Mouse (Mus musculus): Measurements from ENCODE around the gene Cyp2d11.

The Cyp2d11 gene

DNA sequence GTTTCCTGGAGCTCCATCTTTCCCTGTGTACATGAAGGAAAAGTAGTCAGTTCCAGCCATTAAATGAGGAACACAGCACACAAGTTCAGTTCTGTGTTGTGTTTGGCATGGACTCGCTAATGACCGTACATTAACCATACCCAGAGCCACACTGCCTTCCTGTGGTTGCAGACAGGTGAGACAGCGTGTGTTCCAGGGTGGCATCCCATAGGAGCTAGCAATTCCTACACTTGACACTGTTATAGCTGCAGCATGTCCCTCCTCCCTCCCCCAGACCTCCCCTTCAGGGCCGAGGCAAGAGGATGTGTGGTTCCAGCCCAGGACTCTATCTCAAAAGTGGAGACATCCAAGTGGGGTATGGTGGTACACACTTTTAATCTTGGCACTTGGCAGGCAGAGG lies 43.5 kb downstream of the Cyp2d11 start:
- no peak for DNase-seq (ENCODE audit: low spot score)

DNA sequence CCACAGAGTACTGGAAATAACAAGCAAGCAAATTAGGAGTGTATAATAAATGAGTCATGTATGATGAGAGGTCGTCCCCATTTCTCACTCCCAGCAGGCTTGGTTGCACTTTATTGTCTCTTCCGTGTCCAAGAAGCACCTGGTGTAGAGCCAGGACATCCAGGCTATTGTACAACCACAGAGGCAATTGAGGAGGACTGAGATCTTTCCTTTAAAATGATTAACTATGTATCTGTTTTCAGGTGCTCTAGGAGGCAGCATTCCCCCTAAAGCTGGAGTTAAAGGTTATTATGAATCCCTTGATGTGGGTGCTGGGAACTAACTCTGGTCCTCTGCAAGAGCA lies 44.9 kb downstream of the Cyp2d11 start:
- peak; percentile 21 for DNase-seq (ENCODE audit: low spot score)

DNA sequence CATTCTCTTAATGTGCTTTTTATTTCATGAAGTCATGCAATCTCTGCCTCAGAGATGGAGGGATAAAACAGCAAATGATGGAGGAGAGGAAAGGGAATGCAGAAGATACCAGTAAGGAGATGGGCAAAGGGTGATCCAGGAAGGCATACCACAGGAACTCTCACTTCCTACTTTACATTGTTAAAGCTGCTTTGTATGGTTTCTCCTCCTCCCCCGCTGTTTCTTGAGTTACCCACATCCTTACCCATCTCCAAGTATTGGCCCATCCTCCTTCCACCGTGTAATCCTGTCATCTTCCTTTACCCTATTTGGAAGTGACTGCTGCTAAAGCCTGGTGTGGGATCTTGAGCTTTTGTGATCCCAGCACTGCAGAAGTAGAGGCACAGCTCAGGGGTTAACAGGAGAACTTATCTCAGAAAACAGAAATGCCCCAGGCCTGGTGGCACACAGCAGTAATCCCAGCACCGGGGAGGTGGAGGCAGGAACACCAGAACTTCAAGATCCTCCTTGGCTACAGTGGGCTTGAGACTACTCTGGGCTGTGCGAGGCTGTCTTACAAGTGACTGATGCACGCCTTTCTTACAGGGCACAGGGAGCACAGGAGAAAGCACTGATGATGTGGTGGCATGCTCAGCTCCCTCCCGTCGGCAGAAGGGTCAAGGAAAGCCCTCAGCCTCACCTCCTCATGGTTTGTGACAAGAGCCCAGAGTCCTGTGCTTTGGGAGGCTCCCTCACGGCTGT lies 45.4 kb downstream of the Cyp2d11 start:
- no peak for DNase-seq (ENCODE audit: low spot score)

DNA sequence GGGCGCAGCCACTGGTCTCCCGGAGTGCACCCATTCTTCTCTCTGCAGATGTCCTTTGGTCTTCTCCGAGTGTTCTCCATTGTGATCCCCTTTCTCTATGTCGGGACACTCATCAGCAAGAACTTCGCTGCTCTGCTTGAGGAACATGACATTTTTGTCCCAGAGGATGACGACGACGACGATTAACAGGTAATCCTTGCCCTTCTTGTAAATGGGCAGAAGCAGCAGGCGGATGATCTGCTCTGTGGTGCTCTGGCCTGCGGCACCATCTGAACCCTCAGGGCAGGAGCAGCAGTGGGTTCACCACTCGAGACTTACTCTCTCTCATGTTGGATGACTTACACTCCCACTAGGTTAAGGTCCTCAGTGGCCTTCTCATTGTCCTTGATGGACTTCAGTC lies 46.0 kb downstream of the Cyp2d11 start:
- no peak for DNase-seq (ENCODE audit: low spot score)

DNA sequence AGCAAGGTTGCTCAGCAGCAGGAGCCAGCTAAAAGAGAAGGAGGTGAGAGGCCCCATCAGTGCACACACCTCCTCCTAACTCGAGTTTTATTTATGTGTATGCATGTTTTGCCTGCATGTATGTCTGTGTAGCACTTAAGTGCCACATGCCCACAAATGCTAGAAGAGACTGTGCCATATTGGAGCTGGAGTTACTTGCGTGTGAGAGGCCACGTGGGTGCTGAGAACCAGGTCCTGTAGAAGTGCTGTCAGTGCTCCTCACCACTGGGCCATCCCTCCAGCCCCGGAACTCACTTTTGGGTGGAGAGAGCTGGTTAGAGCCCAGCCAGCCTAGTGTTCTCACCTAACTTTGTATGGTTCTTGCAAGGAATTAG lies 46.5 kb downstream of the Cyp2d11 start:
- DNase-seq (ENCODE audit: low spot score), result no peak

DNA sequence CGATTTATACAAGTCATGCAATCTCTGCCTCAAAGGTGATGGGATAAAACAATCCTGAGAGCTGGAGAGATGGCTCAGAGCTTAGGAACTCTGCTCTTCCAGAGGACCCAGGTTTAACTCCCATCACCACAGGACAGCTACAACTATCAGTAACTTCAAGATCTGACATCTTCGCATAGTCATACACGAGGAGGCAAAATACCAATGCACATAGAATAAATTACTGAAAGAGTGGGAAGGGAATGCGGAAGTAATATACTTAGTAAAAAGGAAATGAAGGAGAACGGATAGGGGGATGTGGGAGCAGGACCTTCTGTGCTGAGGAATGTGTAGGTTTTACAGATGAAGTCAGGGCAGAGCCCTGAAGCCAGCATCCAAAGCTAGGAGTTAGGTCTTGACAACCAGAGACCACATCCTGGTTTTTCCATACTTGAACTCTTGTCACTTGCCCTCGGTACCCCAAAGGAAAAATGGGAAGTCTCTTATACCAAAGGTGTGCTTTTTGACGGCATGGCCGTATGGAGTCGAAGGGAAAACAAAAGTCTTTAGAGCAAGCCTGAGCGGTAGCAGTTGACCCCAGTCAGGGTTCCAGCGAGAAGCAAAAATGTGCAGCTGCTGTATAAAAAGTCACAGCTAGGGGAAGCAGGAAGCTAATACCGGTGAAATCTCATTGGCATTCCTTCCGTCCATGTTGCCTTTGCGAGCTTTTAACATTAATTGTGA lies 47.1 kb downstream of the Cyp2d11 start:
- peak; percentile 19 for DNase-seq (ENCODE audit: low spot score)

DNA sequence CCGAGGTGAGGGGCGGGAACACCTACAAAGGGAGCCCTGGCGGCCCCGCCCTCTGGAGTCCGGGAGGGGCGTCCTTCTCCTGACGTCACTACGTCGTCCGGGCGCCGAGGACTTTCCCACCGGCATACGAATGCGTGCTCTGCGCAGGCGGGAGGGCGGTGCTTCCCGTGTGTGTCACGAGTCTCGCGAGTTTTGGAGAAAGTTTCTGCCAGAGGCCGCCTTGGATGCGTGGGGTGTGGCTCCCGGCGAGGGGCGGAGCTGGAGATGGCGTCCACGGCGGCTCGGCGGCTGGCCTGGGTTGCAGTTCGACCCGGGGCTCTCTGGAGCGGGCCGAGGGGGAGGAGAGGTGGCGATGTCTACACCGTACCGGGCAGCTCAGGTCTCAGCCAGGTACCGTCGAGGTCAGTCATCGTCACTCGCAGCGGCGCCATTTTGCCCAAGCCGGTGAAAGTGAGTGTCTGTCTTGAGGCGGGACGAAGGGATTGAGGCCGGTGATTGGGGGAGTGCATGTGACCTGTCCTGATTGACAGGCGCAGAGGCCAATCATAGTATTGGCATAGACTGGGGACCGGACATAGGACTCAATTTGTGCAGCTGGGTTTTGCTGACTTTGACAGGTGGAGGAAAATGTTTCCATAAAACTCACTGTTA lies 47.9 kb downstream of the Cyp2d11 start:
- DNase-seq (ENCODE audit: low spot score), result peak; percentile 100

DNA sequence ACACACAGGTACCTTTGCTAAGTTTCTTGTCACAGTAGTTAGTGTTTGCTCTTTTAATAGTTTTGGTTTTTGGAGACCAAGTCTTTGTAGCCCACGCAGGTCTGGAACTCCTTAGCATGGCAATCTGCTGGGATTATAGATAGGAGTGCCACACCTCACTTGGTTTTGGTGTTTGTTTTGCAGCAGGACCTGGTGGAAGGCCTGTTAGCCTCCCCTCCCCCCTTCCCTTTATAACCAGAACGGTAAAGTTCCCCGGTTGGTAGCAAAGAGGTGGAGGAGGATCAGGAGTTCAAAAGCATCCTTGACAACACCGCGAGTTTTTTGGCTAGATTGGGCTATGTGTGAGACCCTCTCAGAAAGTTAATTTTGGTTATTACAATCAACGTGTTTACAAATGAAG lies 48.9 kb downstream of the Cyp2d11 start:
- DNase-seq (ENCODE audit: low spot score), result no peak

DNA sequence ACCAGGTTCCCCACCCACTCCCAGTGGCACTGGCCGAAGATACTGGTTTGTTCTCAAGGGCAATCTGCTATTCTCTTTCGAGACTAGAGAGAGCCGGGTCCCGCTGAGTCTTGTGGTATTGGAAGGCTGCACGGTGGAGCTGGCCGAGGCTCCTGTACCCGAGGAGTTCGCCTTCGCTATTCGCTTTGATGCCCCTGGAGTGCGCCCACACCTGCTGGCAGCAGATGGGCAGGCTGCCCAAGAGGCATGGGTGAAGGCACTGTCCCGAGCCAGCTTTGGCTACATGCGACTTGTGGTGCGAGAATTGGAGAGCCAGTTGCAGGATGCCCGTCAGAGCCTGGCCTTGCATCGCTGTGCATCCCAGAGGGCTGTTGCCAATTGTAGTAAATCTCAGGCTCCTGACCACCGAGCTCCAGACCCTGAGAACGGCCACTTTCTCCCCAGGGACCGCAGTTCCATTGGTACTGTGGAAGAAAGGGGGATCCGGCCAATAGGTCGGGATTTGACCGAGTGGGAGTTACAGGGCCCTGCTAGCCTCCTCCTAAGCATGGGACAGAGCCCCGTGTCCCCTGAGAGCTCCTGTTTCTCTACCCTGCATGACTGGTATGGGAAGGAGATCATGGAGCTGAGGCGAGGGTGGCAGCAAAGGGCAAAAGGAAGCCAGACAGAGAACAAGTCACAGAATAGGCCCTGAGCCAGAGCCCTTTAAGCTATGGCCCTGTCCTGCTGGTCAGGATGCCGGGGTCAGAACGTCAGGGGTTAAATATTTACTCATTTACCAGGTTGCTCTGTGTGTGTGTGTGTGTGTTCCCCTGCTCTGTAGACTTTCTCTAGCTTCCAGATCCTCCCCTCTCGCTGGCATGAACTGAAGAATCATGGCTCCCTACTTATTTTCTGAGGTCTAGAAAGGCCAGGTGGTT lies 50.2 kb downstream of the Cyp2d11 start:
- no peak for DNase-seq (ENCODE audit: low spot score)

DNA sequence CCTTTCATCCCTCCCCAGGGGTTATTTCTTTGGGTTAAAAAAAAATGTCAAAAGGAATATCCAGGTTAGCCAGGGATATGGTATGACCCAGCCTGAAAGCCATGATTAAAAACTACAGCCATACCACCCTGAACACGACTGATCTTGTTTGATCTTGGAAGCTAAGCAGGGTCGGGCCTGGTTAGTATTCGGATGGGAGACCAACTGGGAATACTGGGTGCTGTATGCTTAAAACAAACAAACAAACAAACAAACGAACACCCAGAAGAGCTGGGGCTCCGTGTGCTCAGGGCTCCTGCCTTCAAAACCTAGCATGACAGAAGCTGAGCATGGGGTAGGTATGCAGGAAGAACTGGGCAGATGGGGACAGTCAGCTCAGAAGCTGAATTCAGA lies 51.3 kb downstream of the Cyp2d11 start:
- no peak for DNase-seq (ENCODE audit: low spot score)

DNA sequence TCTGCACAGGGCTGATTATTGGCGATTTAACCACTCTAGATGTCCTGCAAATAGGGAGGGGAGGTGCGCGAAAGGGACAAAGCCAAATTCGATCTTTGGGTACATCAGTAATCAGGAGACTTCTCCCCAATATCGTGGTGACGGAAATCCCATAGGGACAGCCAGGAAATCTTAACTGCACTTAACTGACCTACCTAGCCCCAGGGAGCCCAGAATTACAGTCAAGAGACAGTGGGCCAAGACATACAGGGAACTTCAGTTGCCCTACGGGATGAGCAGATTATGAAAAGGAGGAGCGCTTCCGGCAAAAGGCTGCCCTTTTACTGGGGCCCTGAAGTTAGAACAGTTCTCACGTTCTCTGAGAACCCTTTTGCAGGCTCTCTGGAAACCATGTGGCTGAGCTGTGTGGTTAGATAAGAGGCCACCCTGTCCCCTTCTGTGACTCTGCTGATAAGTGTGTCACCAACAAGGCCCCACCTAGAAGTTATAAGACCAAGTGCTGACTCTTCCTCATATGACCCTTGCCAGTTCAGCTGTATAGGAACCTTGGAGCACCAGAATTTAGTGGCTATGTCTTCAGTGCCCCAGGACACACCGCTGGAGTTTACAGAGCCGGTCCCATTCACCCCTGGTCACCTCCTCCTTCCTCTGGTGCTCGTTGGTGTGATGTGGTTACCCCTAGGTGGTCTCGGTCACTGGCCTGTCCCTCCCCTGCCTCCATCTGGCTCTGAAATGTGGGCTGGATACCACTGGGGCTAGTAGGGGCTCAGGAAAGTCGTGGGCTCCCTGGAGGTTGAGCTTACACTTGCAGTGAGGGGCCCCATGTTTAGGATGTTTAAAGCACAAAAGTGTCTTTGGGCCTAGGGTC lies 51.9 kb downstream of the Cyp2d11 start:
- DNase-seq (ENCODE audit: low spot score), result no peak

DNA sequence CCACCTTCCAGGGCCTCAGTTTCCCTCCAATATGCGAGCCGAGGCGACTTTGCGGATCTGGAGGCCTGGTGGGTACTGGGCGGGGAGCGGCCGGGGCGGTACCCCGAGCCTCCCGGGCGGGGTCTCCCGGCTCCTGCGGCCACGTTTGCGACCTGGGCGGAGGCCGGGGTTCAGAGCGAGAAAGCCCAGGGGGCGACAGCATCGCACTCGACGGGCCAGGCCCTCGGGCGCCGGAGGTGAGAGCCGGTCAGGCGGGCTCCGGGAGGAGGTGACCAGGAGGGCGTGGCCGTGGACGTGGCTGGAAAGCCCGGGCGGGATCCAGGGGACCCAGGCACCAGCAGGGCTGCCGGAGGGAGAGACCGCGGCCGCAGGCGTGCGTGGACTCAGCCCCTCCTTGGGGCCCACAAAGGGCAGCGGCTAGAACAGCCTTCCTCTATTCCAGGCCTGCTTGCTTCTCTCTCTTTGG lies 52.8 kb downstream of the Cyp2d11 start:
- peak; percentile 56 for DNase-seq (ENCODE audit: low spot score)

DNA sequence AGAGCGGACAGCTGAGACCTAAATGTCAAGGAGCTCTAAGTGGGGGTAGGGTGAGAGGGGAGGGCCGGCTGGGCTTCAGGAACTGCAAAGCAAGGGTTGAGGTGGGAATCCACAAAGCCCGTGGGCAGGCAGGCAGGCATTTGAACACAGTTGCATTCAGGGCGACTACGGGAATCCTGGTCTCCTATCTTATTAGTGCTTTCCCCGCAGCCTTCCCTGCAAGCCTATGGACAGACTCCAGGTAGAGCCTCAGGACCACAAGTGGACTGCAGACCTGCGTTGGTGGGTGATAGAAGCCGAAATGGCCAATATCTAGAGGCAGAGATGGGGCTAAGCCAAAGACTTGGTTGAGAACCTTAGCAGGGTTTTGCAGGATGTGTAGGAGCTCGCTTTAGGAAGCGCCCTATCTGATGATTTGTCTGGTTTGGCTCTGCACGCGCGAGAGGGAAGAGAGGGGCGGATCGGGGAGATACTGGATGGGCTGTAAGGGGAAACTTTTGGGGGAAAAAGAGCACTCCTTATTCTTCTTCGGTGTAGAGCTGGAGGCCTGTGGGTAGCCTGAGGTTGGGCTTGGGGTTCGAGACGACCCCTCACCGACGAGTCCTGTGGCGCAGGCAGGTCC lies 53.3 kb downstream of the Cyp2d11 start:
- DNase-seq (ENCODE audit: low spot score), result no peak

DNA sequence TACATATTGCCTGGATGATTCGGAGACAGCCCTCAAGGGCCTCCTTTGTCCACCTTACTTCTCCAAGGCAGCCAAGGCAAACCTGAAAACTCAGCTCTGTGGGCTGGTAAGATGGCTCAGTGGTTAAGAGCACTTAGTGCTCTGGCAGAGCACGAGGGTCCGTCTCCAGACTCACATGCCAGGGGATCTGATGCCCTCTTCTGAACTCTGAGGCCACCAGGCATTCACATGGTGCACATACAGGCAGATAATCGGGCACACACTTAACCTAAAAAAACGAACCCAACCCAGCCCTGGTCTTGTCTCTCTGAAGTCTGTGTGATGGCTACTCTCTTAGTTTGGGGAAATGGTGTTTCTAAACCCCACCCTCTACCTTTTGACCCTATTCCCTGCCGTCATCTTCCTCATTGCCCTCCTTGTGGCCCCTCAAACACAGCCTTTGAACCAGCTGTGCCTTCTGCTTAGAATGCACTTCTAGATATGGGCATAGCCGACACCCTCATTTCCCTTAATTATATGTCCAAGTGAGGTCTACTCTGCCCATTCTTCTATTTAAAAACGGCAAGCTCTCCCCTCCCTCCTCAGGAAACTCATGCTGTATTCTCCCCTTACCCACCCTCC lies 54.1 kb downstream of the Cyp2d11 start:
- no peak for DNase-seq (ENCODE audit: low spot score)

Measured in MN1 (cell line).